Mouse (Mus musculus) embryonic facial prominence, embryonic 15.5 days (tissue): ENCODE results near the gene Ghrl. TPM values are rescaled to one million over a fixed set of nuclear protein-coding genes. Genes with fewer than 3 reads are reported as not detected.
"Not testable (repeated sequence)": the region's sequence is repeated elsewhere in the genome, so short reads cannot be mapped to it uniquely, and the experiment has no call there.

Experiments used
- ATAC-seq: fragments of 200-750 bp; cut with Nextera tagmentation; 2 replicates; pipeline ENCODE4 v1.8.0; 2017; ENCODE audit warnings: low read depth, moderate TSS enrichment; ENCODE audit not compliant: insufficient number of reproducible peaks, low FRiP score, low TSS enrichment
- H3K27ac ChIP-seq: fragments of 300-500 bp; sonication (generic); replicated peaks from 2 replicates; pipeline ENCODE4 v1.5.1; 2015; ENCODE audit warnings: mild to moderate bottlenecking, inconsistent platforms
- H3K27me3 ChIP-seq: fragments of 300-500 bp; sonication (generic); 2 replicates; pipeline ENCODE4 v1.6.1; 2015; ENCODE audit warnings: inconsistent platforms
- H3K36me3 ChIP-seq: fragments of 300-500 bp; sonication (generic); 2 replicates; pipeline ENCODE4 v1.6.1; 2015; ENCODE audit warnings: mild to moderate bottlenecking, inconsistent platforms
- H3K4me1 ChIP-seq: fragments of 300-500 bp; sonication (generic); 2 replicates; pipeline ENCODE4 v1.6.1; 2015; ENCODE audit warnings: inconsistent platforms
- H3K4me2 ChIP-seq: fragments of 300-500 bp; sonication (generic); replicated peaks from 2 replicates; pipeline ENCODE4 v1.6.1; 2015; ENCODE audit warnings: mild to moderate bottlenecking, inconsistent platforms
- H3K4me3 ChIP-seq: fragments of 300-500 bp; sonication (generic); replicated peaks from 2 replicates; pipeline ENCODE4 v1.5.1; 2015; ENCODE audit warnings: mild to moderate bottlenecking, inconsistent platforms
- H3K9ac ChIP-seq: fragments of 300-500 bp; sonication (generic); 2 replicates; pipeline ENCODE4 v1.6.1; 2015; ENCODE audit warnings: inconsistent platforms
- H3K9me3 ChIP-seq: fragments of 300-500 bp; sonication (generic); replicated peaks from 2 replicates; pipeline ENCODE4 v1.6.1; 2016; ENCODE audit warnings: inconsistent platforms
- WGBS: fragments of 180-500 bp; shearing (Covaris S2); methylation state at CpG from one replicate; pipeline ENCODE4 v1.1.7; 2015; 5-methylcytosine and 5-hydroxymethylcytosine counted together
- polyA plus RNA-seq: library from polyadenylated mRNA; unstranded; fragments of >200 nt; fragmentation: Nextera tagmentation; extraction: Ambion mirVana; gene quantifications from 2 replicates; pipeline ENCODE4 v1.2.1, GENCODE M21; 2015

The Ghrl gene
- polyA plus RNA-seq, 1 experiment from 2014 or later = 0.24 TPM

GRCm38 (mm10) chr6:113679993-113680566 lies 39.6 kb downstream of the Ghrl start:
- Histone ChIP-seq H3K4me1 (no peaks in the 10 kb centered on the region), H3K4me3 (no peak overlapping the region), H3K9me3 (no peaks in the 10 kb centered on the region), H3K4me2 (no peak overlapping the region), H3K27ac (no peak overlapping the region), H3K9ac (no peak overlapping the region), H3K36me3 (no peaks in the 10 kb centered on the region), H3K27me3 (no peaks in the 10 kb centered on the region)
- 69% methylated on average over 9 of the region's 9 CpGs for WGBS
- ATAC-seq = no peak

GRCm38 (mm10) chr6:113678246-113679012 lies 41.3 kb downstream of the Ghrl start:
- Histone ChIP-seq H3K4me3 (no peak overlapping the region), H3K27ac (no peak overlapping the region), H3K4me1 (no peaks in the 10 kb centered on the region), H3K4me2 (no peak overlapping the region), H3K9me3 (no peaks in the 10 kb centered on the region), H3K9ac (no peak overlapping the region), H3K36me3 (no peaks in the 10 kb centered on the region), H3K27me3 (no peaks in the 10 kb centered on the region)
- no peak for ATAC-seq
- WGBS = 71% methylated on average over 14 of the region's 14 CpGs

- no peak for ATAC-seq
- Histone ChIP-seq H3K4me3 (no peak overlapping the region), H3K4me1 (no peaks in the 10 kb centered on the region), H3K27ac (no peak overlapping the region), H3K36me3 (no peaks in the 10 kb centered on the region), H3K27me3 (no peaks in the 10 kb centered on the region), H3K4me2 (no peak overlapping the region), H3K9ac (no peak overlapping the region), H3K9me3 (no peaks in the 10 kb centered on the region)
- 55% methylated on average over 14 of the region's 14 CpGs for WGBS
Observed at GRCm38 (mm10) chr6:113677070-113677734, 42.5 kb downstream of the Ghrl start.

- H3K9me3 ChIP-seq = no peaks in the 10 kb centered on the region
- H3K4me2 ChIP-seq = no peak overlapping the region
- no peak overlapping the region for H3K27ac ChIP-seq
- ATAC-seq = no peak
- no peak overlapping the region for H3K9ac ChIP-seq
- H3K4me3 ChIP-seq = no peak overlapping the region
- H3K27me3 ChIP-seq = no peaks in the 10 kb centered on the region
- H3K36me3 ChIP-seq = no peaks in the 10 kb centered on the region
- 94% methylated on average over 9 of the region's 9 CpGs for WGBS
- H3K4me1 ChIP-seq = no peaks in the 10 kb centered on the region
Observed at GRCm38 (mm10) chr6:113675991-113676390, 43.7 kb downstream of the Ghrl start.

- 68% methylated on average over 4 of the region's 4 CpGs for WGBS
Observed at GRCm38 (mm10) chr6:113675234-113675633, 44.4 kb downstream of the Ghrl start.

GRCm38 (mm10) chr6:113672989-113673388 lies 46.7 kb downstream of the Ghrl start:
- H3K36me3 ChIP-seq = no peaks in the 10 kb centered on the region
- no peak for ATAC-seq
- no peak overlapping the region for H3K9ac ChIP-seq
- 75% methylated on average over 6 of the region's 6 CpGs for WGBS
- peaks cover 6% of the 10 kb centered on the region for H3K4me1 ChIP-seq
- no peaks in the 10 kb centered on the region for H3K27me3 ChIP-seq
- H3K9me3 ChIP-seq = no peaks in the 10 kb centered on the region
- no peak overlapping the region for H3K4me3 ChIP-seq
- no peak overlapping the region for H3K4me2 ChIP-seq
- no peak overlapping the region for H3K27ac ChIP-seq

More at GRCm38 (mm10) chr6:113675234-113675633, 44.4 kb downstream of the Ghrl start:
- Histone ChIP-seq H3K36me3 (no peaks in the 10 kb centered on the region), H3K4me1 (no peaks in the 10 kb centered on the region), H3K27ac (no peak overlapping the region), H3K27me3 (no peaks in the 10 kb centered on the region), H3K9me3 (no peaks in the 10 kb centered on the region), H3K9ac (no peak overlapping the region), H3K4me2 (no peak overlapping the region), H3K4me3 (no peak overlapping the region)
- ATAC-seq = no peak

GRCm38 (mm10) chr6:113672029-113672428 lies 47.7 kb downstream of the Ghrl start:
- not testable (repeated sequence) for H3K4me1 ChIP-seq, H3K4me3 ChIP-seq, H3K27ac ChIP-seq, H3K27me3 ChIP-seq, H3K9ac ChIP-seq, H3K4me2 ChIP-seq, H3K9me3 ChIP-seq, ATAC-seq, H3K36me3 ChIP-seq
- 85% methylated on average over 1 of the region's 1 CpGs for WGBS

- H3K9ac ChIP-seq = no peak overlapping the region
- no peak for ATAC-seq
- no peaks in the 10 kb centered on the region for H3K36me3 ChIP-seq
- peaks cover 6% of the 10 kb centered on the region for H3K4me1 ChIP-seq
- no peak overlapping the region for H3K27ac ChIP-seq
- no peaks in the 10 kb centered on the region for H3K27me3 ChIP-seq
- no peaks in the 10 kb centered on the region for H3K9me3 ChIP-seq
- H3K4me3 ChIP-seq = no peak overlapping the region
- 74% methylated on average over 7 of the region's 7 CpGs for WGBS
- H3K4me2 ChIP-seq = no peak overlapping the region
Observed at GRCm38 (mm10) chr6:113669821-113670220, 49.9 kb downstream of the Ghrl start.

- Histone ChIP-seq H3K27me3 (no peaks in the 10 kb centered on the region), H3K9ac (no peak overlapping the region), H3K9me3 (no peaks in the 10 kb centered on the region), H3K27ac (peak overlapping the region; percentile 71; the same call in 1 of the 2 replicates), H3K36me3 (no peaks in the 10 kb centered on the region), H3K4me1 (peaks cover 6% of the 10 kb centered on the region), H3K4me2 (no peak overlapping the region), H3K4me3 (no peak overlapping the region)
- ATAC-seq = peak; percentile 71
- 24% methylated on average over 15 of the region's 15 CpGs for WGBS
Observed at GRCm38 (mm10) chr6:113668287-113669154, 51.2 kb downstream of the Ghrl start.

- 52% methylated on average over 8 of the region's 8 CpGs for WGBS
- Histone ChIP-seq H3K9me3 (no peaks in the 10 kb centered on the region), H3K27me3 (no peaks in the 10 kb centered on the region), H3K4me3 (no peak overlapping the region), H3K4me1 (peaks cover 6% of the 10 kb centered on the region), H3K4me2 (no peak overlapping the region), H3K27ac (0 out of 2 replicates have a peak overlapping the region, but pooled peaks have one; percentile 11), H3K36me3 (no peaks in the 10 kb centered on the region), H3K9ac (no peak overlapping the region)
- no peak for ATAC-seq
Observed at GRCm38 (mm10) chr6:113667611-113668122, 52.0 kb downstream of the Ghrl start.
